Mouse (Mus musculus): Measurements from ENCODE around the gene Smc6. TPM values are rescaled to one million over a fixed set of nuclear protein-coding genes. Genes with fewer than 3 reads are reported as not detected.

The Smc6 gene
- polyA plus RNA-seq, 1 experiment from 2014 or later, result 83.7 TPM

- H3K9me3 ChIP-seq (ENCODE audit: control insufficient read depth, low read length), result no peaks in the 10 kb centered on the region
- 90% methylated on average over 1 of the region's 1 CpGs for WGBS
- no peak overlapping the region for H3K4me2 ChIP-seq (replicated peaks; ENCODE audit: low read depth)
- H3K27ac ChIP-seq (replicated peaks), result no peak overlapping the region
- H3K4me1 ChIP-seq (replicated peaks; ENCODE audit: control insufficient read depth, insufficient read depth), result no peaks in the 10 kb centered on the region
- ATAC-seq (ENCODE audit: low FRiP score, low TSS enrichment), result no peak
- no peaks in the 10 kb centered on the region for H3K27me3 ChIP-seq (ENCODE audit: control insufficient read depth, insufficient read depth, low read length)
- H3K4me3 ChIP-seq (ENCODE audit: low read depth, low read length), result no peak overlapping the region
- H3K9ac ChIP-seq (ENCODE audit: low read length), result no peak overlapping the region
- H3K36me3 ChIP-seq (ENCODE audit: control insufficient read depth, insufficient read depth, low read length), result peaks cover 18% of the 10 kb centered on the region
- TF ChIP-seq CTCF (IDR thresholded peaks at IDR 0.05; ENCODE audit: low read depth) (no peak), EP300 (optimal IDR thresholded peaks at IDR 0.05) (no peak)
- no peak for DNase-seq (ENCODE audit: low spot score)
Observed at GRCm38 (mm10) chr12:11300858-11301257, 35.2 kb downstream of the Smc6 start.

DNA sequence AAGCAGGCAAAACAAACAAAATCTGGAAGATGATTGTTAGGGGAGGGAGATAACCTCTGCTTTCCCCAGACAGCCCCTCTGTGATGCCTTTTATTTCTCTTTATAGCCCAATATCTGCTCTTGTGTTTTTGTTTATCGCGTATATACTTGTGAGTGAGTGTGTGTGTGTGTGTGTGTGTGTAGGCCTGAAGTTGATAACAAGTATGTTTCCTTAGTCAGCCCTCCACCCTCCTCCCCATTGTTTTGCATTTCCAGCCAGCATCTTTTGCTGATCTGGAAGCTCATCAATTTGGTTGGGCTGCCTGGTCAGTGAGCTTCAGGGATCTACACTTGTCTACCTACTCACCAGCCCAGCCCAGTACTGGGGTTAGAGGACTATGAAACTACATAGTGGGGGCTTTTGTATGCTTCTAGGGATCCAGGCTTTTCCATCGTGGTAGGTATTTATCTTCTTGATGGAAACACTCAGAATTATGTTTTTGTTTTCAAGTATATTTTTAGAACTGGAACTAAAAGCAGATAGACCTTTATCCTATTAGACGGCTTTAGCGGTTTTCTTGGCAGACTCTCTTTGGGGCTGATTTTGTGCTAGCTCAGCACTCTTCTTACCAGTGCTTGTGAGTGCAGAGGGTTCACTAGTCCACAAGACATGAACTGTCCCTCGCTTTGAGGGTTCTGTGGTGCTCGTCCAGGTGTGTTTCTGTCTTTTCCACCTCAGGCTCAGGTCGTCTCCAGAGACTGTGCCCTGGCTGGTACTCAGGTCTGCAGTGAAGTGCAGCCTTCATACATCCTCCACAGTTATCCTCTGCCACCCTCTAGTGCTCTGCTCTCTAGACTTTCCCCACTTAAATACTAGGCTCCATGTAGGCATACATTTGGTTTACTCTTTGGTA is 41.3 kb downstream of the Smc6 start:
- no peak overlapping the region for H3K9ac ChIP-seq (ENCODE audit: low read length)
- peaks cover 18% of the 10 kb centered on the region for H3K36me3 ChIP-seq (ENCODE audit: control insufficient read depth, insufficient read depth, low read length)
- DNase-seq (ENCODE audit: low spot score) (no peak), ATAC-seq (ENCODE audit: low FRiP score, low TSS enrichment) (no peak)
- H3K27me3 ChIP-seq (ENCODE audit: control insufficient read depth, insufficient read depth, low read length), result no peaks in the 10 kb centered on the region
- no peak overlapping the region for H3K4me2 ChIP-seq (replicated peaks; ENCODE audit: low read depth)
- H3K4me1 ChIP-seq (replicated peaks; ENCODE audit: control insufficient read depth, insufficient read depth), result no peaks in the 10 kb centered on the region
- TF ChIP-seq EP300 (optimal IDR thresholded peaks at IDR 0.05), result no peak
- no peak for TF ChIP-seq CTCF (IDR thresholded peaks at IDR 0.05; ENCODE audit: low read depth)
- H3K4me3 ChIP-seq (ENCODE audit: low read depth, low read length), result no peak overlapping the region
- WGBS, result 87% methylated on average over 8 of the region's 8 CpGs
- H3K27ac ChIP-seq (replicated peaks), result no peak overlapping the region
- H3K9me3 ChIP-seq (ENCODE audit: control insufficient read depth, low read length), result no peaks in the 10 kb centered on the region

GRCm38 (mm10) chr12:11311106-11311505 is 45.4 kb downstream of the Smc6 start:
- H3K9me3 ChIP-seq (ENCODE audit: control insufficient read depth, low read length), result no peaks in the 10 kb centered on the region
- H3K27me3 ChIP-seq (ENCODE audit: control insufficient read depth, insufficient read depth, low read length), result no peaks in the 10 kb centered on the region
- DNase-seq (ENCODE audit: low spot score) (no peak), ATAC-seq (ENCODE audit: low FRiP score, low TSS enrichment) (no peak)
- no peak overlapping the region for H3K9ac ChIP-seq (ENCODE audit: low read length)
- 98% methylated on average over 2 of the region's 2 CpGs for WGBS
- no peak overlapping the region for H3K4me2 ChIP-seq (replicated peaks; ENCODE audit: low read depth)
- TF ChIP-seq CTCF (IDR thresholded peaks at IDR 0.05; ENCODE audit: low read depth) (no peak), EP300 (optimal IDR thresholded peaks at IDR 0.05) (no peak)
- H3K4me3 ChIP-seq (ENCODE audit: low read depth, low read length), result no peak overlapping the region
- no peaks in the 10 kb centered on the region for H3K4me1 ChIP-seq (replicated peaks; ENCODE audit: control insufficient read depth, insufficient read depth)
- H3K27ac ChIP-seq (replicated peaks), result no peak overlapping the region
- H3K36me3 ChIP-seq (ENCODE audit: control insufficient read depth, insufficient read depth, low read length), result peaks cover 16% of the 10 kb centered on the region

GRCm38 (mm10) chr12:11313840-11314239 is 48.2 kb downstream of the Smc6 start:
- Histone ChIP-seq H3K27me3 (ENCODE audit: control insufficient read depth, insufficient read depth, low read length) (no peaks in the 10 kb centered on the region), H3K4me2 (replicated peaks; ENCODE audit: low read depth) (no peak overlapping the region), H3K4me1 (replicated peaks; ENCODE audit: control insufficient read depth, insufficient read depth) (no peaks in the 10 kb centered on the region), H3K36me3 (ENCODE audit: control insufficient read depth, insufficient read depth, low read length) (peaks cover 14% of the 10 kb centered on the region; the same call in 1 of the 2 replicates), H3K27ac (replicated peaks) (no peak overlapping the region), H3K4me3 (ENCODE audit: low read depth, low read length) (no peak overlapping the region), H3K9me3 (ENCODE audit: control insufficient read depth, low read length) (no peaks in the 10 kb centered on the region), H3K9ac (ENCODE audit: low read length) (no peak overlapping the region)
- WGBS, result 33% methylated on average over 1 of the region's 1 CpGs
- ATAC-seq (ENCODE audit: low FRiP score, low TSS enrichment) (no peak), DNase-seq (ENCODE audit: low spot score) (no peak)
- TF ChIP-seq CTCF (IDR thresholded peaks at IDR 0.05; ENCODE audit: low read depth) (peak; percentile 53), EP300 (optimal IDR thresholded peaks at IDR 0.05) (no peak)

DNA sequence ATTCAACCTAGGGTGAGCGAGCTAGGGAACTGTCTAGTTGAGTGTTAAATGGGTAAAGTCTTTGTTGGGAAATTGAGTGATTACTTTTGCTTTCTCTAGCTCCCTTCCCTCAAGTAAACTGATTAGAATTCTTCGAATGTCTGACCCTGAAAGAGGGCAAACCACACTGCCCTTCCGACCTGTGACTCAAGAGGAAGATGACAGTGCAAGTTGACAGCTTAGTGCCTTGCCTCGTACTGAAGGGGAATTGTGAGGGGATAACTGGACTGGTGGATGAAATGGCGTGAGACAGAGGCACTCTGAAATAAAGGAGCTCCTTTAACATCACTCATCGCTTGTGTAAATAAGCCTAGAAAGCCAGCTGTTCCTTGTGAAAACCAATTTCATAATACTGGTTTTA is 52.0 kb downstream of the Smc6 start:
- Histone ChIP-seq H3K36me3 (ENCODE audit: control insufficient read depth, insufficient read depth, low read length) (peaks cover 9% of the 10 kb centered on the region; the same call in 1 of the 2 replicates), H3K4me1 (replicated peaks; ENCODE audit: control insufficient read depth, insufficient read depth) (no peaks in the 10 kb centered on the region), H3K27ac (replicated peaks) (no peak overlapping the region), H3K4me3 (ENCODE audit: low read depth, low read length) (no peak overlapping the region), H3K9ac (ENCODE audit: low read length) (no peak overlapping the region), H3K27me3 (ENCODE audit: control insufficient read depth, insufficient read depth, low read length) (no peaks in the 10 kb centered on the region), H3K4me2 (replicated peaks; ENCODE audit: low read depth) (no peak overlapping the region), H3K9me3 (ENCODE audit: control insufficient read depth, low read length) (no peaks in the 10 kb centered on the region)
- DNase-seq (ENCODE audit: low spot score) (no peak), ATAC-seq (ENCODE audit: low FRiP score, low TSS enrichment) (no peak)
- WGBS, result 36% methylated on average over 6 of the region's 6 CpGs
- TF ChIP-seq EP300 (optimal IDR thresholded peaks at IDR 0.05), result no peak
- TF ChIP-seq CTCF (IDR thresholded peaks at IDR 0.05; ENCODE audit: low read depth), result no peak

DNA sequence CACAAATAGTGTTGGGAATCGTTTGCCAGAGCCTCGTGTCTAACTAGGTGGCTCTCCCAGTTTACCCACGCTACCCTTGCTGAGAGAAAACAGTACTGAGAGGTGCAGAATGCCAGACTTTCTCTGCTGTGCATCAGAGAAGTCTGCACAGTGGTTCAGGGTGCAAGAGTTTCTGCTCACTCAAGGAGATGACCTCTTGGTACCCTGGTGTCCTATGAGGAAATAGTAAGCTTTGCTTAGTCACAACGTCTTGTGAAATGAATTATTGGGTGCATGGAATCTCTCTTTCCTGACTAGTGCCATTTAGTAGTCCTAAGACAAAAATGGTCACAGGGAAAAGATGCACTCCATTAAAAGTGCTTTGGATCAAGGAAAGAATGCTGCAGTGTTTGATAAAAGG is 58.8 kb downstream of the Smc6 start:
- Histone ChIP-seq H3K4me3 (ENCODE audit: low read depth, low read length) (no peak overlapping the region), H3K36me3 (ENCODE audit: control insufficient read depth, insufficient read depth, low read length) (no peaks in the 10 kb centered on the region), H3K27me3 (ENCODE audit: control insufficient read depth, insufficient read depth, low read length) (no peaks in the 10 kb centered on the region), H3K4me2 (replicated peaks; ENCODE audit: low read depth) (no peak overlapping the region), H3K27ac (replicated peaks) (no peak overlapping the region), H3K9ac (ENCODE audit: low read length) (no peak overlapping the region), H3K9me3 (ENCODE audit: control insufficient read depth, low read length) (no peaks in the 10 kb centered on the region), H3K4me1 (replicated peaks; ENCODE audit: control insufficient read depth, insufficient read depth) (no peaks in the 10 kb centered on the region)
- DNase-seq (ENCODE audit: low spot score) (no peak), ATAC-seq (ENCODE audit: low FRiP score, low TSS enrichment) (no peak)
- TF ChIP-seq CTCF (IDR thresholded peaks at IDR 0.05; ENCODE audit: low read depth) (no peak), EP300 (optimal IDR thresholded peaks at IDR 0.05) (no peak)
- WGBS, result 32% methylated on average over 4 of the region's 4 CpGs

Measured in stomach, postnatal 0 days (tissue).